Mouse (Mus musculus) stomach, postnatal 0 days (tissue): ENCODE measurements at regions not wholly inside any gene's neighbourhood (a gene's known extent, or its start where the extent isn't known, plus 50 kb on each side); places are given as distances from the start of the nearest gene placed in this dataset.

Experiments used
- CTCF ChIP-seq: IDR thresholded peaks from 2 replicates; pipeline ENCODE4 v1.5.1; 2016; ENCODE audit warnings: antibody characterized with exemption, low read depth, mild to moderate bottlenecking, moderate library complexity
- EP300 ChIP-seq: optimal IDR thresholded peaks from 2 replicates; pipeline ENCODE3; 2016; ENCODE audit warnings: antibody characterized with exemption

DNA sequence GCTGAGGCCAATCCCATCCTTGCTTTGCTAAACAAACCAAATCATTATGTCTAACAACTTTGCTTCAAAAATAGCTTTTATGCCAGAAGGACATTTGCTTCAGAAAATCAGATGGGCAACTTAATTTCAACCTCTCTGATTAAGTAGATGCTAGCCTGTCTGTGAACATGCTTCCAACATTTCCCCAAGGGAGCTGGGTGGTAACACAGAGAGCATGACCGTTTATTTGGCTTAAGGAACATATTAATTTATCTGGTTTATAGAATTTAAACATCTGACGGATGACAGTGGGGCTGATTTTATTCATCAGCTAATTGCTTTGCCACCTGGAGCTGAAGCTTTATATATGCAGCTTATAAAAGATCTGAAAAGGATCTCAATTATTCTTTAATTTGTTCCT is 245.1 kb upstream of the Spred2 start:
- TF ChIP-seq CTCF = no peak
- TF ChIP-seq EP300 = no peak
